Mouse (Mus musculus) ES-Bruce4 (cell line): ENCODE data around the gene Pus7l.

ENCODE experiments used
- CTCF ChIP-seq: IDR thresholded peaks from one replicate; pipeline ENCODE4 v1.8.1; 2011; ENCODE audit warnings: low read depth, low read length
- EP300 ChIP-seq: IDR thresholded peaks from 2 replicates; pipeline ENCODE4 v1.6.1; 2011; ENCODE audit warnings: low read depth, low read length; ENCODE audit not compliant: insufficient read depth

- TF ChIP-seq CTCF = no peak
- no peak for TF ChIP-seq EP300
These were observed 60.8 kb downstream of the Pus7l start for GRCm38 (mm10) chr15:94482555-94482954.
